Mouse (Mus musculus) myocyte (in vitro differentiated cells): ENCODE measurements around the gene Prps2. TPM values are rescaled to one million over a fixed set of nuclear protein-coding genes. Genes with fewer than 3 reads are reported as not detected.
"Not testable (repeated sequence)": the region's sequence is repeated elsewhere in the genome, so short reads cannot be mapped to it uniquely, and the experiment has no call there.

Experiments used
- H3K27me3 ChIP-seq: one replicate; pipeline ENCODE4 v1.6.1; 2011; ENCODE audit not compliant: control insufficient read depth, insufficient read depth, insufficient read length
- H3K36me3 ChIP-seq: one replicate; pipeline ENCODE4 v1.6.1; 2011; ENCODE audit not compliant: control insufficient read depth, insufficient read depth
- H3K4me2 ChIP-seq: one replicate; pipeline ENCODE4 v1.6.1; 2011; ENCODE audit warnings: low read depth, control low read depth
- H3K4me3 ChIP-seq: one replicate; pipeline ENCODE4 v1.5.1; 2011; ENCODE audit warnings: mild to moderate bottlenecking, control low read depth, moderate library complexity
- H3K79me2 ChIP-seq: one replicate; pipeline ENCODE4 v1.6.1; 2011; ENCODE audit not compliant: control insufficient read depth, insufficient read depth
- H3ac ChIP-seq: one replicate; pipeline ENCODE4 v1.6.1; 2011; ENCODE audit not compliant: control insufficient read depth, insufficient read length
- CEBPB ChIP-seq: IDR thresholded peaks from 2 replicates; pipeline ENCODE4 v1.6.1; 2011; ENCODE audit warnings: mild to moderate bottlenecking, moderate library complexity; ENCODE audit not compliant: poor library complexity, insufficient read depth, severe bottlenecking
- E2F4 ChIP-seq: IDR thresholded peaks from one replicate; pipeline ENCODE4 v1.6.1; 2011; ENCODE audit warnings: mild to moderate bottlenecking, control low read depth, moderate library complexity; ENCODE audit not compliant: insufficient read depth
- MAX ChIP-seq: IDR thresholded peaks from one replicate; pipeline ENCODE4 v1.6.1; 2011; ENCODE audit warnings: low read depth, mild to moderate bottlenecking, control low read depth
- MYOD1 ChIP-seq, 3 experiments: IDR thresholded peaks; one replicate each; pipeline ENCODE4 v1.6.1; 2011; ENCODE audit warnings: control low read depth in 2 of 3, low read depth in 2 of 3, mild to moderate bottlenecking in 2 of 3, moderate library complexity in 1 of 3; ENCODE audit not compliant: insufficient read length in 2 of 3, control insufficient read depth in 1 of 3
- MYOG ChIP-seq, 3 experiments: IDR thresholded peaks; one replicate each; pipeline ENCODE4 v1.6.1; 2011; ENCODE audit warnings: control low read depth in 2 of 3, low read depth in 2 of 3, mild to moderate bottlenecking in 2 of 3; ENCODE audit not compliant: insufficient read length in 2 of 3, control insufficient read depth in 1 of 3, insufficient read depth in 1 of 3
- POLR2A ChIP-seq: IDR thresholded peaks from one replicate; pipeline ENCODE4 v1.6.1; 2011; ENCODE audit warnings: low read depth, mild to moderate bottlenecking, control low read depth, moderate library complexity; ENCODE audit not compliant: insufficient read length
- POLR2AphosphoS2 ChIP-seq: IDR thresholded peaks from one replicate; pipeline ENCODE4 v1.6.1; 2011; ENCODE audit warnings: low read depth, control low read depth; ENCODE audit not compliant: insufficient read length
- REST ChIP-seq: IDR thresholded peaks from one replicate; pipeline ENCODE4 v1.6.1; 2011; ENCODE audit warnings: mild to moderate bottlenecking, control low read depth, moderate library complexity; ENCODE audit not compliant: insufficient read depth, insufficient read length
- SRF ChIP-seq: IDR thresholded peaks from one replicate; pipeline ENCODE4 v1.6.1; 2011; ENCODE audit warnings: low read depth; ENCODE audit not compliant: control insufficient read depth, insufficient read length
- TCF12 ChIP-seq: IDR thresholded peaks from one replicate; pipeline ENCODE4 v1.6.1; 2011; ENCODE audit warnings: mild to moderate bottlenecking, control low read depth; ENCODE audit not compliant: poor library complexity, insufficient read depth, severe bottlenecking
- TCF3 ChIP-seq: IDR thresholded peaks from one replicate; pipeline ENCODE4 v1.6.1; 2011; ENCODE audit warnings: low read depth, control low read depth; ENCODE audit not compliant: insufficient read length
- USF1 ChIP-seq: IDR thresholded peaks from one replicate; pipeline ENCODE4 v1.6.1; 2011; ENCODE audit warnings: low read depth, mild to moderate bottlenecking, control low read depth, moderate library complexity
- polyA plus RNA-seq: library from polyadenylated mRNA; unstranded; fragments of >200 nt; fragmentation: generic; extraction: Trizol; gene quantifications from one replicate; pipeline ENCODE4 v1.2.1, GENCODE M21; 2012; ENCODE audit warnings: missing spikeins

The Prps2 gene
- polyA plus RNA-seq, 1 experiment: 2.7 TPM

DNA sequence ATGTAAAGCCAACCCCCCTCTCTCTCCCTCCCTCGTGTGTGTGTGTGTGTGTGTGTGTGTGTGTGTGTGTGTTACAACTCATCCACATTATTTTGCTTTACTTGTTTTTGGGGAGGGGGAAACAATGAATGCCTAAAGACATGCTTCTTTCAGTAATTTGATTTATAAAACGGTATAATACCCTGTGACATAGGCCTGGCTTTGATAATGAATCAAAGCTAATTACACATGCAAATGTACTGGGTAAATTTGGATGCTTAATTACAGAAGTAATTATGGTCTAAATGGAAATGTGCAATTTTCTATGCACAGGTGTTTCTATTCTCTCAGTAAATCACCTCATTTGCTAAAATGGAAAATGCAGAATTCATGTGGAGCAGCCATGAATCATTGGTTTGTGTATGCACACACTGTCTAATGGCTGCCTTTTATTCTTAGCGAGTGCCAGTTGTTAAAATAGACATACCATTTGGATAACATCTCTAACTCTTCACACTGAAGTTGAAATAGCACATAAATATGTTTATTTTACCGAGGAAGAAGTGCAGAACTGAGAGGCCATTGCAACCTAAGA lies 61.2 kb downstream of the Prps2 start:
- TF ChIP-seq SRF: no peak
- TF ChIP-seq MYOD1 (IDR thresholded peaks at IDR 0.05; ENCODE audit: control insufficient read depth in 1 of 3, insufficient read length in 2 of 3, low read depth in 2 of 3): no peak
- Histone ChIP-seq H3K79me2 (no peaks in the 10 kb centered on the region), H3K4me2 (no peak overlapping the region), H3K36me3 (no peaks in the 10 kb centered on the region), H3ac (no peak overlapping the region), H3K27me3 (no peaks in the 10 kb centered on the region), H3K4me3 (no peak overlapping the region)

DNA sequence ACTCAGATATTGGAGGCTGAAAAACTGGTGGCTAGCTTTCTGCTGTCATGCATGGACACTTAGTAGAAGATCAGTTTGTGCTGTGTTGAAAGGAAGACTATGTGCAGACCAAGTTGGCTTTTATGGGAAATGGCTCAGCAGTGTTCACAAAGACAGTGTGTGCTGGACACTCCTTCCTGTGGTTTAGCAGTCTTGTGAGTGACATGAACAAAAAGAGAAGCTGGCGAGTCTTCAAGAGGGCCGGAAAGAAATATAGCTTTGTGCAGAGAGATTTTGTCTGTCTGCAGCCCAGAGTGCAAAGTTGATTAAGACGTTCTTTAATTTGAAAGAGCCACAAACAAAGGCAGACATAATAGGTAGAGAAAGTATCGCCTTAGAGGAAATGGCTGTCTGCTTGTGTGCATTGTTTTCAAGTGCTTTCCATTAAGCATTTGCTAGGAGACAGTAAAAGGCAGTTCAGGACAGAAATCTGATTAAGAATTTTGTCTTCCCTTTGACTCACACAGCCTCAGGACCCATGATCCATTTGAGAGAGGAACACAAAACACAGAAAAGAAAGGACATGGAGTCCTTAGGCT lies 63.6 kb downstream of the Prps2 start:
- Histone ChIP-seq H3K79me2 (no peaks in the 10 kb centered on the region), H3K36me3 (no peaks in the 10 kb centered on the region), H3K4me2 (peak overlapping the region; percentile 65), H3K27me3 (no peaks in the 10 kb centered on the region), H3K4me3 (no peak overlapping the region), H3ac (no peak overlapping the region)
- TF ChIP-seq POLR2AphosphoS2 (no peak), TCF12 (no peak), REST (no peak), SRF (no peak), E2F4 (no peak), TCF3 (no peak), MYOG (IDR thresholded peaks at IDR 0.05; ENCODE audit: control insufficient read depth in 1 of 3, insufficient read depth in 1 of 3, insufficient read length in 2 of 3, low read depth in 2 of 3) (no peak), CEBPB (no peak), USF1 (no peak), POLR2A (no peak), MYOD1 (IDR thresholded peaks at IDR 0.05; ENCODE audit: control insufficient read depth in 1 of 3, insufficient read length in 2 of 3, low read depth in 2 of 3) (no peak), MAX (no peak)

DNA sequence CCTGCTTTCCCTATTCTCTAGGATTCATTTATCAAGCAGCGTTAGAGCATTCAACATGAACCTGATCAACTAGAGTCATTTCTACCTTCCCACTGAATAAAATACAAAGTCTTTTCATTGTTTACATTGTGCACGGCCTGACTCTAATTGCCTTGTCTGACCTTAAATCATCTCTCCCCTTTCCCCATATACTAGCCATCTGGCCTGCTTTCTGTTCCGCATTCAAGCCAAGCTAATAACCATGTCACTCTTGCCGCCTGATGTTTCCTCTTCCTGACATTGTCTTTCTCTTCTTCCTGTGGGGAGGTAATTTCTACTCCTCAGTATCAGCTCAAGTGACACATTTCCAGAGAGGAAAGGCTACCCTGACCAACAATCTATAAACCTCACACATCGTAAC lies 66.8 kb downstream of the Prps2 start:
- Histone ChIP-seq H3K79me2 (no peaks in the 10 kb centered on the region), H3K36me3 (no peaks in the 10 kb centered on the region), H3ac (no peak overlapping the region), H3K4me2 (no peak overlapping the region), H3K4me3 (no peak overlapping the region), H3K27me3 (no peaks in the 10 kb centered on the region)
- TF ChIP-seq POLR2A (no peak), REST (no peak), CEBPB (no peak), POLR2AphosphoS2 (no peak), USF1 (no peak)

DNA sequence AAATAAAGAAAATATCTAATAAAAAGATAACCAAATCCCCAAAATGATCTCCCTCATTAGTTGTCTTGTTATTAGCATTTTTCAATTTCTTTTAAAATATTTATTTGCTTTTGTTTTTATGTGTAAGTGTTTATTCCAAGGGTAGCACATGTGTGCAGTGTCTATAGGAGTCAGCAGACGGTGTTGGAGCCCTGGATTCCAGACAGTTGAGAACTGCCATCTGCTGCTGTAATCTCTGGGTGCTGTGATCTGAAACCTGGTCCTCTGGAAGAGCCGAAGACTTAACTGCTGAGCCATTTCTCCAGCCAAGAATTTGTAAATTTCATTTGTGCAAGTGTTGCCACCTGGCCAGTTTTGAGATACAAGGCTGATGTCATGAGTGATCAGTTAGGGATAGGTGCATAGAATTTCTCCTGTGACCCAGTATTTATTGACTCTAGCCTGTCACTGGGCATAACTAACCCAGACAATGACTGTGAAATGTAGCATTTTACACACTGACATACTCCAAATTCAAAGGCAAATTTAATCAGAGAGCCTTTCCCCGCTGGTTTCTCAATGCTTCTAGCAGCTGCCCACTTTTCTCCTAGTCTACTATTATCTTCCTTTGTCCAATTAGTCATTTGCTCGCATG lies 67.3 kb downstream of the Prps2 start:
- TF ChIP-seq POLR2A (no peak), E2F4 (no peak), MYOG (IDR thresholded peaks at IDR 0.05; ENCODE audit: control insufficient read depth in 1 of 3, insufficient read depth in 1 of 3, insufficient read length in 2 of 3, low read depth in 2 of 3) (no peak), MYOD1 (IDR thresholded peaks at IDR 0.05; ENCODE audit: control insufficient read depth in 1 of 3, insufficient read length in 2 of 3, low read depth in 2 of 3) (no peak), TCF12 (no peak), POLR2AphosphoS2 (no peak), CEBPB (no peak), MAX (no peak), TCF3 (no peak), USF1 (no peak), SRF (no peak), REST (no peak)
- H3K4me2 ChIP-seq: no peak overlapping the region
- no peak overlapping the region for H3K4me3 ChIP-seq
- H3K79me2 ChIP-seq: no peaks in the 10 kb centered on the region
- H3K36me3 ChIP-seq: no peaks in the 10 kb centered on the region
- no peaks in the 10 kb centered on the region for H3K27me3 ChIP-seq
- H3ac ChIP-seq: no peak overlapping the region

DNA sequence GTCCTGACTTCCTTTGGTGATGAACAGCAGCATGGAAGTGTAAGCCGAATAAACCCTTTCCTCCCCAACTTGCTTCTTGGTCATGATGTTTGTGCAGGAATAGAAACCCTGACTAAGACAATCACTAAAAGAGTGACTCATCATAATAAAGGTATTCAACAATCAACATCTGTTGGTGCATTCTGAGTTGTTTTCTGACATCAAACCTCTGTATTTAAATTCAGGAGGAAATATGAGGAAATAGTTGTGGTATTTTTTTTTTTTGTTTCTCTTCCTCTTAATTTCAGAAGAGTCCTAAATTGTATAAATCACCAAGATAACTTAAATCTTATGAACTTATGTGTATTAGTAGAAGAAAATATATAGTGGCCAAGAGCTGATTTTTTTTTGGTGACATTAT lies 80.5 kb downstream of the Prps2 start:
- H3K36me3 ChIP-seq, H3K4me2 ChIP-seq, H3K79me2 ChIP-seq, H3K4me3 ChIP-seq, H3ac ChIP-seq, H3K27me3 ChIP-seq: not testable (repeated sequence)

Other genes starting within 250 kb of the Prps2 start
- 1,682 TPM for gene Tmsb4x, start 173.4 kb downstream of the Prps2 start, polyA plus RNA-seq
- gene Tlr8, start 118.4 kb downstream of the Prps2 start, polyA plus RNA-seq: not detected
- not detected for gene Tlr7, start 52.2 kb downstream of the Prps2 start, polyA plus RNA-seq